Mouse (Mus musculus) heart, embryonic 12.5 days (tissue): ENCODE results near the gene Dyrk1a. TPM values are rescaled to one million over a fixed set of nuclear protein-coding genes. Genes with fewer than 3 reads are reported as not detected.

Source experiments
- ATAC-seq: fragments of 200-750 bp; cut with Nextera tagmentation; 2 replicates; pipeline ENCODE4 v1.8.0; 2017; ENCODE audit warnings: moderate TSS enrichment, moderate library complexity; ENCODE audit not compliant: insufficient number of reproducible peaks, low FRiP score
- H3K27ac ChIP-seq: fragments of 300-500 bp; sonication (generic); 2 replicates; pipeline ENCODE4 v1.5.1; 2016; ENCODE audit warnings: mild to moderate bottlenecking, moderate library complexity; ENCODE audit not compliant: poor library complexity, severe bottlenecking
- H3K27me3 ChIP-seq: fragments of 300-500 bp; sonication (generic); replicated peaks from 2 replicates; pipeline ENCODE4 v1.6.1; 2016; ENCODE audit warnings: mild to moderate bottlenecking, moderate library complexity
- H3K36me3 ChIP-seq: fragments of 300-500 bp; sonication (generic); 2 replicates; pipeline ENCODE4 v1.6.1; 2016; ENCODE audit warnings: mild to moderate bottlenecking, moderate library complexity
- H3K4me1 ChIP-seq: fragments of 300-500 bp; sonication (generic); replicated peaks from 2 replicates; pipeline ENCODE4 v1.6.1; 2016; ENCODE audit warnings: mild to moderate bottlenecking
- H3K4me2 ChIP-seq: fragments of 300-500 bp; sonication (generic); 2 replicates; pipeline ENCODE4 v1.6.1; 2016; ENCODE audit warnings: mild to moderate bottlenecking, moderate library complexity
- H3K4me3 ChIP-seq: fragments of 300-500 bp; sonication (generic); 2 replicates; pipeline ENCODE4 v1.5.1; 2016; ENCODE audit warnings: mild to moderate bottlenecking
- H3K9ac ChIP-seq: fragments of 300-500 bp; sonication (generic); 2 replicates; pipeline ENCODE4 v1.6.1; 2016; ENCODE audit warnings: mild to moderate bottlenecking, moderate library complexity
- H3K9me3 ChIP-seq: fragments of 300-500 bp; sonication (generic); replicated peaks from 2 replicates; pipeline ENCODE4 v1.6.1; 2016; ENCODE audit warnings: mild to moderate bottlenecking, moderate library complexity
- WGBS: fragments of 180-500 bp; shearing (Covaris S2); methylation state at CpG from one replicate; pipeline ENCODE4 v1.1.7; 2016; 5-methylcytosine and 5-hydroxymethylcytosine counted together
- polyA plus RNA-seq: library from polyadenylated mRNA; unstranded; fragments of >200 nt; fragmentation: Nextera tagmentation; extraction: Ambion mirVana; gene quantifications from 2 replicates; pipeline ENCODE4 v1.2.1, GENCODE M21; 2016

Dyrk1a gene
- polyA plus RNA-seq, 1 experiment from 2014 or later = 7.9 TPM

DNA sequence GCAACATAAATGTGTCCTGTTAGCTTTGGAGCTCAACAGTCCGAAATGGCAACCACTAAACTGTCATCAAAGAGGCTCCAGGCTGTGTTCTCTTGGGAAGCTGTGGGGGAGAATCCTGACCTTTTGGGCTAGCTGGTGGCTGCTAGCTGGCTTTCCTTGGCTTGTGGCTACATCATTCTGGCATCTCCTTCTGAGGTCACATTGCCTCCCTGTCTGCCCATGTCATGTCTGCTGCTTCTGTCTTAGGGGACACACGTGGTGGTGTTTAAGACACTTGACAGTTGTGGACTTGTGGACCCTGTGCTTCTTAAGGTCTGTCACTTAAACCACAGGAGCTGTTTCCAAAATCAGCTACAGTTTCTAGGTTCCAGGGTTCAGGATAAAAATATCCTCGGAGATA is 21.7 kb downstream of the Dyrk1a start:
- ATAC-seq = no peak
- H3K27ac ChIP-seq = no peak overlapping the region
- H3K4me1 ChIP-seq = peaks cover 78% of the 10 kb centered on the region
- 0 out of 2 replicates have a peak, but pooled peaks cover 3% of the 10 kb centered on the region for H3K36me3 ChIP-seq
- H3K4me2 ChIP-seq = peak overlapping the region; percentile 25; the same call in 1 of the 2 replicates
- H3K9ac ChIP-seq = 0 out of 2 replicates have a peak overlapping the region, but pooled peaks have one; percentile 9
- 59% methylated on average over 3 of the region's 3 CpGs for WGBS
- no peaks in the 10 kb centered on the region for H3K9me3 ChIP-seq
- H3K4me3 ChIP-seq = no peak overlapping the region
- H3K27me3 ChIP-seq = no peaks in the 10 kb centered on the region

DNA sequence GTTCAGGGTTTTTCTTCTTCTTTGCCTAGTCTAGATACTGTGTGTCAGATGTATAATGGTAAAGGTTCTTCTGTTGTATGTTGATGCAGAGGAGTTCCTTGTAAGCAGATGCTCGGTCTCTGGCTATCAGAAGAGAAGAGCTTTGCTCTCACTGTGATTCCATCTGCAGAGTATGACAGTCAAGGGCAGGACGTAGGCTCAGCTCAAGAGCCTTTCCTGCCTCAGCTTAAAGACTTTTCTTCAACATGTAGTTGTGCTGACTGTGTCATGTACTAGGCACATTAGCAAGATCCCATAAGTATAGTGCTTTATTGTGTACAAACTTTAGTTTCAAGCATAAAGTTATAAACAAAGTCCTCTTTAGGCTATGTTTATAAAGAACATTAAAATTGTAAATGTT is 26.8 kb downstream of the Dyrk1a start:
- Histone ChIP-seq H3K27me3 (no peaks in the 10 kb centered on the region), H3K4me3 (no peak overlapping the region), H3K4me2 (no peak overlapping the region), H3K9ac (no peak overlapping the region), H3K9me3 (no peaks in the 10 kb centered on the region), H3K36me3 (0 out of 2 replicates have a peak, but pooled peaks cover 3% of the 10 kb centered on the region), H3K27ac (no peak overlapping the region), H3K4me1 (peaks cover 75% of the 10 kb centered on the region)
- no peak for ATAC-seq
- WGBS = 50% methylated on average over 2 of the region's 2 CpGs

DNA sequence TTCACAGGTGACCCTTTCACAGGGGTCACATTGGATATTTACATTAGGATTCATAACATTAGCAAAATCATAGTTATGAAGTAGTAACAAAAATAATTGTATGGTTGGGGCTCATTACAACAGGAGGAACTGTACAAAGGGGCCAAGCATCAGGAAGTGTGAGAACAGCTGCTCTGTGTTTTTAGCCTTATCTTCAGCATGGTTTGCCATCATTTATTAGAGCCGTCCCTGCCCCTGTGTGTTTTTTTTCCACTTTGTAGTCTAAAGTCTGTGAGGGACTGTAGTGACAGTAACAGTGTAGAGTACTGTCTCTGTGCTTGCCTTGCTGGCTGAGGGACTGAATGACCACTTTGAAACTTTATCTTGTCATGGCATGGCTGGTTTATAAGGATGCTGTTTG is 27.8 kb downstream of the Dyrk1a start:
- Histone ChIP-seq H3K4me2 (no peak overlapping the region), H3K4me1 (peaks cover 76% of the 10 kb centered on the region)
- 8% methylated on average over 1 of the region's 1 CpGs for WGBS

GRCm38 (mm10) chr16:94599977-94600724 is 30.3 kb downstream of the Dyrk1a start:
- Histone ChIP-seq H3K27me3 (no peaks in the 10 kb centered on the region), H3K4me2 (no peak overlapping the region), H3K4me3 (no peak overlapping the region), H3K4me1 (peaks cover 83% of the 10 kb centered on the region), H3K27ac (peak overlapping the region; percentile 22), H3K9me3 (no peaks in the 10 kb centered on the region), H3K9ac (no peak overlapping the region), H3K36me3 (0 out of 2 replicates have a peak, but pooled peaks cover 1% of the 10 kb centered on the region)
- no peak for ATAC-seq
- WGBS = 27% methylated on average over 6 of the region's 6 CpGs

More for the DNA sequence above, 27.8 kb downstream of the Dyrk1a start:
- H3K27me3 ChIP-seq = no peaks in the 10 kb centered on the region
- ATAC-seq = no peak
- H3K9me3 ChIP-seq = no peaks in the 10 kb centered on the region
- no peak overlapping the region for H3K4me3 ChIP-seq
- H3K9ac ChIP-seq = no peak overlapping the region
- H3K36me3 ChIP-seq = 0 out of 2 replicates have a peak, but pooled peaks cover 3% of the 10 kb centered on the region
- H3K27ac ChIP-seq = no peak overlapping the region

- Histone ChIP-seq H3K4me1 (peaks cover 83% of the 10 kb centered on the region), H3K4me2 (peak overlapping the region; percentile 33; the same call in 1 of the 2 replicates)
These were observed 31.3 kb downstream of the Dyrk1a start for GRCm38 (mm10) chr16:94601089-94601488.

GRCm38 (mm10) chr16:94601540-94601953 is 31.7 kb downstream of the Dyrk1a start:
- Histone ChIP-seq H3K9ac (no peak overlapping the region), H3K9me3 (no peaks in the 10 kb centered on the region), H3K36me3 (no peaks in the 10 kb centered on the region), H3K27ac (peak overlapping the region; percentile 84), H3K27me3 (no peaks in the 10 kb centered on the region), H3K4me1 (peaks cover 85% of the 10 kb centered on the region), H3K4me3 (no peak overlapping the region), H3K4me2 (peak overlapping the region; percentile 39)
- ATAC-seq = peak; percentile 66; the same call in 1 of the 2 replicates
- WGBS = 4% methylated on average over 6 of the region's 6 CpGs

More at GRCm38 (mm10) chr16:94601089-94601488, 31.3 kb downstream of the Dyrk1a start:
- WGBS = 68% methylated on average over 5 of the region's 5 CpGs
- no peak overlapping the region for H3K4me3 ChIP-seq
- H3K9me3 ChIP-seq = no peaks in the 10 kb centered on the region
- no peaks in the 10 kb centered on the region for H3K27me3 ChIP-seq
- H3K36me3 ChIP-seq = no peaks in the 10 kb centered on the region
- peak overlapping the region; percentile 84 for H3K27ac ChIP-seq
- no peak overlapping the region for H3K9ac ChIP-seq
- no peak for ATAC-seq

DNA sequence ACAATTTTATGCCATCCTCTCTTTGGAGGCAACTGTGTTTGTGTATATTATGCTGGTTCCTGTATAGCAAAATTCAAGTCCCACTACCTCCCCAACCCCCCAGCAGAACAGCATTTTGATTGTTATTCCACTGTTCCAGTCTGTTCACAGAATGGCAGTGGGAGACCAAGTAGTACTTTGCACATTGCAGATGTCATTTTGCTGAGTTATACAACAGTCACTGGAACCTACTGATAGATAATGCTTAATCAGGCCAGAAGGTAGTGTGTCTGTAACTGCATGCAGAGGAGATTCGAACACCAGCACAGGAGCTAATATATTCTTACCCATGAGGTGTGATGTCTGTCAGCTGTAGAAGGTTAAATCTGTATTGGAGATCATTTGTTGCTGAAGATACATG is 32.4 kb downstream of the Dyrk1a start:
- H3K9ac ChIP-seq = no peak overlapping the region
- H3K4me1 ChIP-seq = peaks cover 84% of the 10 kb centered on the region
- H3K36me3 ChIP-seq = no peaks in the 10 kb centered on the region
- no peaks in the 10 kb centered on the region for H3K27me3 ChIP-seq
- WGBS = 56% methylated on average over 1 of the region's 1 CpGs
- no peak for ATAC-seq
- H3K9me3 ChIP-seq = no peaks in the 10 kb centered on the region
- peak overlapping the region; percentile 84 for H3K27ac ChIP-seq
- peak overlapping the region; percentile 39 for H3K4me2 ChIP-seq
- H3K4me3 ChIP-seq = no peak overlapping the region

DNA sequence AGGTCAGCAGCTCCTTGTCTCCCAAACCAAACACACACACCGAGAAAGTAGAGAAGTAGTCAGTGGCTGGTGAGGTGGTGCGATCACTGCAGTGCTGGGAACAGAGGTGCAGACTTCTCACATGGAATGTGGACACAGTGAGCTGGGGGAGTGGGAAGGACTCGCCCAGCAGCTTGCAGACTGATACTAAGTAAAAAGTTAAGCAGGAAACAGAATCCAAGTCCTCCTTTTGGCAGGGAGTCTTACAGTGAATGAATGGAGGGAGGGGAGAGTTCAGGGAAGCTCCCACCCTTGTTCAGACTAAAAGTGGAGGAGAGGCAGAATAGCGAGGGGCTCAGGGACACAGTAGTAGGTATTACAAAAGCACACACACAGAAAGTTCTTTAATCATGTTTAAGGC is 32.9 kb downstream of the Dyrk1a start:
- Histone ChIP-seq H3K27me3 (no peaks in the 10 kb centered on the region), H3K9ac (no peak overlapping the region), H3K9me3 (no peaks in the 10 kb centered on the region), H3K4me2 (peak overlapping the region; percentile 39), H3K27ac (peak overlapping the region; percentile 84), H3K4me1 (peaks cover 82% of the 10 kb centered on the region), H3K36me3 (no peaks in the 10 kb centered on the region), H3K4me3 (no peak overlapping the region)
- ATAC-seq = no peak
- 28% methylated on average over 4 of the region's 4 CpGs for WGBS

GRCm38 (mm10) chr16:94606169-94606568 is 36.4 kb downstream of the Dyrk1a start:
- H3K36me3 ChIP-seq = no peaks in the 10 kb centered on the region
- WGBS = 82% methylated on average over 1 of the region's 1 CpGs
- H3K4me2 ChIP-seq = no peak overlapping the region
- no peak for ATAC-seq
- H3K4me3 ChIP-seq = no peak overlapping the region
- no peaks in the 10 kb centered on the region for H3K9me3 ChIP-seq
- peaks cover 64% of the 10 kb centered on the region for H3K4me1 ChIP-seq
- H3K27ac ChIP-seq = no peak overlapping the region
- no peaks in the 10 kb centered on the region for H3K27me3 ChIP-seq
- H3K9ac ChIP-seq = no peak overlapping the region

GRCm38 (mm10) chr16:94607468-94607867 is 37.7 kb downstream of the Dyrk1a start:
- no peaks in the 10 kb centered on the region for H3K9me3 ChIP-seq
- 36% methylated on average over 1 of the region's 1 CpGs for WGBS
- no peaks in the 10 kb centered on the region for H3K36me3 ChIP-seq
- no peaks in the 10 kb centered on the region for H3K27me3 ChIP-seq
- peaks cover 51% of the 10 kb centered on the region for H3K4me1 ChIP-seq
- no peak overlapping the region for H3K4me3 ChIP-seq
- peak overlapping the region; percentile 36; the same call in 1 of the 2 replicates for H3K27ac ChIP-seq
- no peak for ATAC-seq
- no peak overlapping the region for H3K9ac ChIP-seq
- H3K4me2 ChIP-seq = no peak overlapping the region

DNA sequence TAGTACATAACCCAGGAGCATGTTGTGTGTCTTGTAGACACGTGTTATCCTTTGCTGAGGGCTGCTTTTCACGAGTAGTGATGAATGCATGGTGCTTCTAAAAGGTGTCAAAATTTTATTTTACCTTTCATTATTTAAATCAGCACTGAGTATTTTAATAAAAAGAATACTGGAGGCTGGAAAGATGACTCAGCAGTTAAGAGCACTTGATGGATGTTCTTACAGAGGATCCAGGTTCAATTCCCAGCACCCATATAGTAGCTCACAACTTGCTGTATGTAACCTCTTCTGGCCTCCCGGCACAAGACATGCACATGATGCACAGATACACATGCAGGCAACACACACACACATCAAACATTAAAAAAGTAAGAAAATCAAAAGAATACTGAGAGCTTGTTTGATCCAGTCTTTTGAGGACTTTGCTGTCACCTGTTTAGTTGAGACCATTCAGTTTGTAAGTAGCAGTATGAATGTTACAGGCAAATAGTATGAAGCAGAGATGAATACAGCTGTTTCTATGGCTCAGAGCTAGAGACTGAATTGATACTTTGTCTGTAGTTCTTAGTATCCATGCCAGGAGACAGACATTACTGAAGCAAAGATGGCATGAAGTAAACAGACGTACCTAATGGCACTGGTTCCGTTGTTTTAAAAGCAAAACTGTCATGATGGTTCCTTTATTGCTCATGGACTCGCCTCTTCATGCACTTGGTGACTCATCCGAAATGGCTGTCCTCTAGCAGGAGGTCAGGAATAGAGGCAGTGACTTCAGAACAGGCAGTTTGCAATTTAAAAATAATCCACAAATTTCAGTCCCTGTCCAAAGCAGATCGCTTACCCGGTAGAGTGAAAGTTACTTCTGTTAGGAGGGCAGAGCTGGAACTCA is 39.1 kb downstream of the Dyrk1a start:
- Histone ChIP-seq H3K9ac (no peak overlapping the region), H3K4me2 (no peak overlapping the region), H3K4me1 (peaks cover 41% of the 10 kb centered on the region), H3K36me3 (no peaks in the 10 kb centered on the region), H3K4me3 (no peak overlapping the region), H3K27me3 (no peaks in the 10 kb centered on the region), H3K27ac (0 out of 2 replicates have a peak overlapping the region, but pooled peaks have one; percentile 8), H3K9me3 (no peaks in the 10 kb centered on the region)
- 81% methylated on average over 9 of the region's 9 CpGs for WGBS
- ATAC-seq = no peak
